Mouse (Mus musculus) ES-E14 (cell line): ENCODE data around the gene Sdc3.

Source experiments
- CHD2 ChIP-seq: IDR thresholded peaks from 2 replicates; pipeline ENCODE4 v1.6.1; 2014; ENCODE audit warnings: mild to moderate bottlenecking, low read depth, low read length, inconsistent platforms
- ZNF384 ChIP-seq: IDR thresholded peaks from 2 replicates; pipeline ENCODE4 v1.6.1; 2012; ENCODE audit warnings: low read depth, low read length, inconsistent platforms

DNA sequence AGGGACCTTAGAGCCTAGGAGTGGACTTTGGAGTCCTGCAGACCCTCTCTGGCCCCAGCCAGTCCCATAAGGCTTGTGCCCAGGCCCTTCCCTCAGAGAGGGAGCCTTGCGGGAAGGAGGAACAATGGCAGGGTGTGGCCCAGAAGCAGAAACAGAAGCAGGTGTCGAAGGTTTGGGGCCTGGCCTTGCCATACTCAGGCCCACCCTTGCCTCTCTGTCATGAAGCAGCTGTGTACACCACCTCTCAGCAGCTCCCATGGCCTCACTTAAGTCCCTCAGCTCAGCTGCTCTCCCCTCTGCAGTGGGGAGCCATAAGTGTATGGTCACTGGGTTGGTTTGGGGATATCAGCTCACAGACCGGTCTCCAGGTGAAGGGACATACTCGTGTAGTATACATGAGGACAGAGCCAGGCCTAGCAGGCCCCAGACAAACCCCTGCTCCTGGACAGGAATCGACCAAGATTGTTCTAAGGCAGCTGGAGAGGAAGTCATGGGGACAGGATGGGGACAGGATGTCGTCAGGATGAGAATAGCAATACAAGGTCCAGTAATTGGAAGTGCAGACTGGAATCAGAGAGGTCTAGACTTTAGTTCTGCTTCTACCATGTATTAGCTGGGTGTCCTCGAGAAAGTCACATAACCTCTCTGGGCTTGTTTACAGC is 28.4 kb downstream of the Sdc3 start:
- TF ChIP-seq CHD2 (no peak), ZNF384 (no peak)
